Mouse (Mus musculus): Measurements from ENCODE around the gene Dab1.

DNA sequence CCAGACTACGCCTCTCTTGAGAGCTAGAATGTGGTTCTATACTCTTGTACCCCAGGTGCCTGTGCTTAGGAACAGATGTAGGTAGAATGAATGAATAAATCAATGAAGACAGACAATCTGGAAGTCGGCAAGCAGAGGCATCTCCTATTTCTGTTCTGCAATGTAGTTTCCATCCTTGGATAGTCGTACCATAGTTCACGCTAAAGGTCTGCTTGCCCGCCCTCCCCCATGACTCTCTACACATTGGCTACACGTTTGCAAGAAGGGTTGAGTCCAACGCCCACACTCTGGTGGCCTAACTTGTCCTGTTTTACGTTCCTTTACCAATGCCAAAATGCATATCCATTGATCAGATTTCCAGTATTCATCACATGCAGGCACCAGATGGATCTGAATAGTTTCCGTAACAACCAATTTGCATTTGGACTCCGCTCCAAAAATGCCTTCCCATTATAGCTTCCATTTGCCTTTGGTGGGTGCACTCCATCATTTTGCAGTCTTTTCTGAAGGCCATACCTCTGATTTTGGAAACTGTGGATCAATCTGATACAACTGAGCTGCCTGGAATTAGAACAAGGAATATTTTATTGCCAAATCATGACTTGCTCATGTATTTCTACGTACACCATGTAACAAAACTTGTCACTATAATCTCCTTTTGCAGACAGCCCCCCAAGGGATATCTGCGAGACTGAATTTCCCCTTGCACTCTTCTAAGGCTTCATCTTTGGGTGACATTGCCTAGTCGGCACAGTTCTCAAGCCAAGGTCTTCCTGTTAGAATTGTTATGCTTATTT lies 494.2 kb downstream of the Dab1 start:
- TF ChIP-seq POLR2A (IDR thresholded peaks at IDR 0.05; ENCODE audit: insufficient read depth, low read depth, low read length) (no peak), CTCF (IDR thresholded peaks at IDR 0.05; ENCODE audit: insufficient read depth, low read depth, low read length) (no peak)

All from olfactory bulb, adult 2 months (tissue).